Mouse (Mus musculus): ENCODE measurements around the gene Uchl4. TPM values are rescaled to one million over a fixed set of nuclear protein-coding genes. Genes with fewer than 3 reads are reported as not detected.

Uchl4 gene
- polyA plus RNA-seq (2012; ENCODE audit: low replicate concordance) = not detected in 2 replicates

GRCm38 (mm10) chr9:64234768-64235435 is at the start of gene Uchl4:
TSS of gene Uchl4 (plus strand) at chr9:64235201.

GRCm38 (mm10) chr9:64253021-64253904 is 18.3 kb downstream of the Uchl4 start, which contains the start of gene Map2k1:
TSS of gene Map2k1 (minus strand) at chr9:64253631.

GRCm38 (mm10) chr9:64281105-64281780 is 46.2 kb downstream of the Uchl4 start, which contains the start of gene Tipin:
TSS of gene Tipin (plus strand) at chr9:64281581.

Other genes with a start within 250 kb of the Uchl4 start
- 1.00 and 1.5 TPM in 2 replicates for gene Smad6, start 213.1 kb upstream of the Uchl4 start, polyA plus RNA-seq (2012; ENCODE audit: low replicate concordance)
- gene Lctl, start 118.1 kb upstream of the Uchl4 start, polyA plus RNA-seq (2012; ENCODE audit: low replicate concordance) = not detected in 2 replicates
- 0.65 and 1.4 TPM in 2 replicates for gene Zwilch, start 62.1 kb upstream of the Uchl4 start, polyA plus RNA-seq (2012; ENCODE audit: low replicate concordance)
- 185 and 254 TPM in 2 replicates for gene Rpl4, start 61.8 kb upstream of the Uchl4 start, polyA plus RNA-seq (2012; ENCODE audit: low replicate concordance)
- 1.4 and 7.6 TPM in 2 replicates for gene Snapc5, start 55.9 kb upstream of the Uchl4 start, polyA plus RNA-seq (2012; ENCODE audit: low replicate concordance)
- 61.1 and 80.2 TPM in 2 replicates for gene Map2k1, start 18.4 kb downstream of the Uchl4 start, polyA plus RNA-seq (2012; ENCODE audit: low replicate concordance)
- 0.18 and 2.6 TPM in 2 replicates for gene Tipin, start 46.4 kb downstream of the Uchl4 start, polyA plus RNA-seq (2012; ENCODE audit: low replicate concordance)
- gene Dis3l, start 106.1 kb downstream of the Uchl4 start, polyA plus RNA-seq (2012; ENCODE audit: low replicate concordance) = 6.1 and 11.0 TPM in 2 replicates
- gene Megf11, start 150.4 kb downstream of the Uchl4 start, polyA plus RNA-seq (2012; ENCODE audit: low replicate concordance) = not detected in 2 replicates